Mouse (Mus musculus) urinary bladder, adult 2 months (tissue): ENCODE data around the gene Cela1. TPM values are rescaled to one million over a fixed set of nuclear protein-coding genes. Genes with fewer than 3 reads are reported as not detected.

Experiments
- DNase-seq: peaks from one replicate; pipeline ENCODE4 v3.0.0; 2022; ENCODE audit warnings: low spot score
- polyA plus RNA-seq: library from polyadenylated mRNA; depleted of rRNA; stranded (reverse); fragments of >200 nt; gene quantifications from 2 replicates; pipeline ENCODE4 v1.2.3, GENCODE M21; 2012; rRNA removed

The Cela1 gene
- polyA plus RNA-seq, result 97.3 and 135 TPM in 2 replicates

DNA sequence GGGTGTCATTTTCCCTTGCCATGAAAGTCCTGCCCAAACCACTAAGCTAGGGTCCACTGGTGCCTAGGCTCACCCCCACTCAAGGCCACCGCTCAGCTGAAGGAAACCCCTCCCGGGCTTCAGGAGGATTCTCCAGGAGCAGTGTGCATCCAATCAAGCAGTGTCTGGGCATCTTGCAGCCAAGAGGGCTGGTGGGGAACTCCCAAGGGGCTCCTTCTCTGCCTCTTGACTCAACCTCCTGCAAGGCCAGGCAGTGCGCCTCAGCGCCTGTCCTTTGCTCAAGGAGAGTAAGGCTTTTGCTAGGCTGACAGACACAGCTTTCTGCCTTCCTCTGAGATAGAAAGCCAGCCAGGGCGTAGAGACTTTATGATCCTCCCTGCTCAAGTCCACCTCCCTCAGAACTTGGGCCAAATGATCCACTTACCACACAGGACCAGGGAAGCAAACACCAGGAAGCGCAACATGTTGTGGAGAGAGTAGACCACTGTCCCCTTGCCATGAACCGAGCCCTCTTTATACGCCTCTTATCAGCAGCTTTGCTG lies at the start of gene Cela1:
Gene Cela1, minus strand, starts transcription at position 492 of the 542 bp plus-strand sequence.
- no peak for DNase-seq

DNA sequence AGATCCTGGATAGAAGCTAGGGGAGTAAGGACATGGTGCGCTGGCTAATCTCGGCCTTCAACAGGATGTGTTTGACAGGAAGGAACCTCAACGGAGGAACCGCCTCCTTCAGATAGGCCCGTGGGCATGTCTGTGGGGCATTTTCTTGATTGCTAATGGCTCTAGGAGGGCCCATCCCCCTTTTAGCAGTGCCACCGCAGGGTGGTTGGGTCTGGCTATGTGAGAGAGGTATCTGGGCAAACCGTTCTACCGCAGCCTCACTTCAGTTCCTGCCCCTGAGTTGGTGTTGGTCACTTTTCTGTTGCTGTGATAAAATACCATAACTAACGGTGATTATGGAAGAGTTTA lies 48.2 kb upstream of the Cela1 start:
- DNase-seq, result no peak

DNA sequence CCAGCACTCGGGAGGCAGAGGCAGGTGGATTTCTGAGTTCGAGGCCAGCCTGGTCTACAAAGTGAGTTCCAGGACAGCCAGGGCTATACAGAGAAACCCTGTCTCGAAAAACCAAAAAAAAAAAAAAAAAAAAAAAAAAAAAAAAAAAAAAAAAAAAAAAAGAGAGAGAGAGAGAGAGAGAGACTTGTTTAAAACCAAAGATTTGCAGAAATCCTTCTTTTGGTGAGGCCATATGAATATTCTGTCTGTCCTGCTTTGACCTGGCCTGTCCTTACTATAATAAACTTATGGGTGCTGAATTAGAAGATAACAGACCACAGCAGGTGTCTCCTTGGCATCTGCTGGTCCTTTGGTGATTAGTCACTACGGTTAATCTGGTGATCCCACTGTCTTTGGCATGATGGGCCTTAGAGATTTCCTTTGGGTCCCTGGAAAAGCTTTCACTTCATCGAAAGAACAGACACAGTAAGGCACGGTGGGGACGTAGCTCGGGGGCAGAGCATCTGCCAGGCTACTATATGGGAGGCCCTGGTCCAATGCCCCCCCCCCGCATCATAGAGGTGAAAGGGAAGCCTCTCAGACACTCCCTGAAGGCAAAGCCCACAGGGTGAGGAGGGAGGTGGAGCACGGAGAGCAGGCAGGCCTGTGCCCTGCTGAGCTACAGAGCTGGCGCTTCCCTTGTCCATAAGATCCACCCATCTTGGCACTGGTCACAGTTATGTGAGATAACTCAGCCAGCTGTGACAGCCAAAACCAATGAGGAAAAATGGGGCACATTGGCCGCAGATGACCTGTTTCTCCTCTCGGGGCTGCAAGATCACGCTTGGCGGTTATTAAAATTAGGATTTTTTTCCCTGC lies 47.6 kb upstream of the Cela1 start:
- DNase-seq, result no peak

DNA sequence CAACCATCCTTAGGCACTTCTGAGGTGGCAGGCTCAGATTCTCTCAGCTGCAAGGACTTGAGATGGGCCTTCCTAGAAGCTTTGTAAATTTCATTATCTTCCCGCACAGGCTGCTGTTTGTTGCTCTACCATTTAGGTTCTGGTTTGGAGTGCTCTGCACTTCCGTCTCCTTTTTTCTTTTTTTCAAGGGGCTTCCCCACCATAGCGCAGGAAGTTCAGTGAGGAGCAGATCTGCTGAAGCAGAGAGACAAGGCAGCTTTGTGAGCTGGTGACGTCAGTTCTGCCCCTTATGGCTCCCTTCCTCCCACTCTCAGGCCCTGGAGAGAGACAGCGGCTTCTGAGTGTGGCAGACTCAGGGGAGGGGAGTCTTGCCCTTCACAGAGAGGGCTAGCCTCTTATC lies 44.9 kb upstream of the Cela1 start:
- no peak for DNase-seq

DNA sequence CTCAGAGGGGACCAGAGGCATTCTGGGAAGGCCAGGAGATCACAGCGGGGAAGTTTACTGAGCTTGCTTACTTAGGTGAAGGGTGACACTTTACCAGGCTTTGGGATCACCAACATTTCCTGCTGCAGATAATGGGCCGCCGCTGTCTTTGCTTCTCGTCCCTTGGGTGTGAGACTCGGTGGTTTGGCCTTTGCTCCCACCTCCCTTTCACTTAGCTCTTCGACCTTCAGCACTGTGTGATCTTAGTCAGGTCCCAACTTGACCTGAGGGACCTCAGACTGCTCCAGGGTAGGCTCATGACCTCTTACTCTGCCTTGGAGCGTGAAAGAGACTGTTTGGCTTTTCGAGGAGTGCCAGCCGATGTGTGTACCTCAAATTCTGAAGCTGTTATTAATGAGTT lies 43.4 kb upstream of the Cela1 start:
- DNase-seq, result no peak

DNA sequence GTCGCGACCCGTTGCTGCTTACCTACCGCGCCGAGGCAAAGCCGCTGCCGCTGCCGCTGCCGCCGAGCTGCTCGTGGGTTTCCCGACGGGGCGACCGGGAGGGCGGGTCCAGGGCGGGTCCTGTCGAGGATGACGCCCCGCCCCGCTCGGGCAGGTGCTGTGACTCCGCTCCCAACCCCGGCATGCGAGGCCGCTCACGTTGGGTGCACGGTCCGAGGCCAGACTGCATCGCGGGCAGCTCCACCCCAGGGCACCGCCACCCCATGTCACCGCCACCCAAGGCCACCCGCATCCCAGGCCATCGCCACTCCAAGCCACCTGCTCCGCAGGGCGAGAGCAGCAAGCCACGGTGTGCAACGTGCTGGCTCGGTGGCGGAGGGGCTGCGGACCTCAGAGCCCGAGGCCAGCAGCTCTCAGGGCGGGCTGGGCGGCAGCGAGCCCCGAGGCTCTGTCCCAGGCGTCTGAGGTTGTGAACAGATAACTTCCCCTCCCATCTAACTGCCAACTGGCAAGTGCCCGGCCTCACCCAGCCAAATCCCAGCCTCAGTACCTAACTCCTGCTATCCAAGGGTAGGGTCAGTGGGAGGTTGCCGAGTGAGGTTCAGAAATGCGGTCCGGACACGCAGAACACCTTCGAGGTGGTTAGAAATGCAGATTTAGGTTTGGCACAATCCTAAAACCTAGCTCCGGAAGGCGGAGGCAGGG lies 41.7 kb upstream of the Cela1 start, which contains the start of gene Galnt6:
Gene Galnt6, minus strand, starts transcription at position 96 of the 705 bp plus-strand sequence.
- no peak for DNase-seq

DNA sequence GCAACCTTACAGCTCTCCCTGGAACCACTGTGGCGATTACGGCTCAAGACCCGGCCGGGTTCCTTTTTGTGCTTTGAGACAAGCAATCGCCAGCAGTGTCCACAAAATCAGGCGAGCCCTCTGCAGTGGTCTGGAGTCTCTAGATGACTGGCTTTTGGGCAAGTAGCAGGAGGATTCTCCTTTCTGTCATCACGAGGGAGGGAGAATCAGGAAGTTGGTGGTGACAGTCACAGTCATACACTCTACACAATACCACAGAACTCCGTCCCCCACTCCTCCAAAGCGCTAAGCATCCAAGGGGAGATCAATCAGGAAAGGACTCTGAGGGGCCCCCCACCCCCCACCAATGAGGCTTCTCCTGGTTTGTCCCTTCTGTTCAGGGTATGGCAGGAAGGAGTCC lies 40.9 kb upstream of the Cela1 start:
- no peak for DNase-seq

DNA sequence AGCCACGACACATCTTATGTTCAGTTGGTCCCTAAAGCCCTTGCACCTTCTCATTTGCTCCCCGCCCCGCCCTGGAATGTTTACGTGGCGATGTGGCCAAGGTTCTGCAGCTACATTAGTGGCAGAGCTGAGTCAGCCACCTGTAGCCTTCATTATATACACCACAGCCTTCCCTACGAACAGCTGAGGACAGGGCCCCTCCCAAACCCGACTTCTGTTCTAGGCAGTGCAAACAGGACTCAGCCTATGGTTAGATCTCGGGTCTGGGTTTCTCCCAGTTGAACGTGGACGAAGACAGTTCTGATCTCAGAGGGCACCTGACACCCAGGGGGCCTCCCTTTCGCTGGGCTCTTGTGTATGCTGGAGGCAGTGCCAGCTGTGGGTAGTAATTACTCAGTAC lies 40.1 kb upstream of the Cela1 start:
- DNase-seq, result no peak

DNA sequence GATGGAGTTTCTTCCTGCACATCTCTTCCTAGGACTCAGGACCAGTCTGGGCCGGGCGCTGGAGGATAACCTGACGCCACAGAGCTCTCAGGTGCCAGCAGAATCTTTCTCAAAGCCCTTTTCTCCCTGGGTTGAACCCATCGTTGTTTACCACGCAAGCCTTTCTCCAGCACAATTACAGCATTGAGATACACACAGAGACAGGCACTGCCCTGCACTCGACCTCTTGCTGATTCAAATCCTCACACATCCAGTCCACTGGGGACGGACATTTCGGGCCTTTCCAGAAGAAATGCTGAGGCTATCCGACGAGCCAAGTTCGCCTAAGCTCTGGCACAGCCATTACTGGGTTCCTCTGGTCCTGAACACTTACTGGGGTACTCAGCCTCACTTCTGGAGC lies 39.0 kb upstream of the Cela1 start:
- DNase-seq, result no peak

DNA sequence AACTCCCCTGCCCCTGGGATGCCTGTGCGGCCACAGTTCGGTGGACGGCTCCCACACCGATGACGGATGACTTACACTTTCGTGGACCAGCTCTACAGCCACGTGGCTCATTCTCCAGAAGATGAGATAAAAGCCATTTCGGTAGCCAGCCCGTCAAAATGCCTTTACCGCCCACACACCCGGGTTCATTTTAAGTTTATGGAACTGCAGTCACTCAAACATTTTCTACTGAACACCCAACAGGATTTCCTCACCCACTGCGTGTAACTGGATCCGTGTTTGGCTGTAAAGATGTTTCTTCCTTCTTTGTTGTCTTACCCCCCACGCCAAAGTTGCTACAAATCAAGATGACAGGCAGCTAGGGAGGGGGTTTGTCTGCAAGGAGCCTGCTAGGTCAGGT lies 35.8 kb upstream of the Cela1 start:
- DNase-seq, result no peak

DNA sequence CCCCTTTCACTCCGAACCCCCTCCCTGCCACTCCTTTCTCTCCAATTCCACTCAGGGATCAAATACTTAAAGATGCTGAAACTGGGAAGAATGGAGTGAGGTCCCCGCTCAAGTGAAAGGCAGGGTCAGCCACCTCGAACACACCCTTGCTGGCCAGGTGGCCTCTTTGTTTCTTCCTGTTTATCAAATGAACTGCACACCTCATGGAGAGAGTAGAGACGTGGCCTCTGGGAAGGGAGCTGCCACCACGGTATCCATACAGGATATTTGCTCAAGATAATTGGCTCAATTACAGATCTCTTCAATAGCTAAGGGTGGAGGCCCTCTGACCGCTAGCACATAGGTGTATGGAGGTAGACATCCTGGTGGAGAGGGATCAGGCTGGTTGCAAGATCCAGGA lies 34.8 kb upstream of the Cela1 start:
- DNase-seq, result no peak

DNA sequence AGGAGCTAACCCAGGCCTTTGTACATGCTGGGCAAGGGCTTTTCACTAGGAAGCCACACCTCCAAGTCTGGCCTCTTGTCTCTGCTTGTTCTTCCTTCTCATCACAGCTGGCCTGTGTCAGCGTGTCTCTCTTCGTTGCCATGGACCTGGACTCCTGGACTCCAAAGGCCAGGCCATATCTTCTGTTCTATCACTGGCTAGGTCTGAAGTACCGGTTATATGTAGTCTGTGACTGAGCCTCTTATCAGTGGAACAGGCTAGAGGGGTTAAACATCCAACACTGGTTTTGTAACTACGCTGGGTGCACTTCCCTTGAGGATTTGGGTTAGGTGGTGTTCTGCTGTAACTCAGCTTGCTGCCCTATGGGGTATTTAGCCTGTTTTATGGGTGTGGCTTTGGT lies 34.3 kb upstream of the Cela1 start:
- no peak for DNase-seq

DNA sequence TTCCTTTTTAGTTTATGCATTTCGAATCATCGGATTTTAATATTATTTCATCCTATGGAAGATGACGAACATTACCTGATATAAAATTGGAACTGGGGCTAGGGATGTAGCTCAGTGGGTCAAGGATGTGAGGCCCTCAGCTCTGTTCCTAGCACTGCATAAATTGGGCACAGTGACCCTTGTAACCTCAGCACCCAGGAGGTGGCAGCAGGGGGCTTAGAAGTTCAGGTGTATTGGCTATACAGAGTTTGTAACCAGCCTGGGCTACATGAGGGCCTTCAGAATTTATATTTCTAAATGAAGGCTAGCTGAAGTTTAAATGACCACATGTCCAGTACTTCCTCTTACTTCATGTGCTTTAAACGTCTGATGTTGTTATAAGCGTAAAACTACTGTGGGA lies 33.7 kb upstream of the Cela1 start:
- DNase-seq, result no peak

DNA sequence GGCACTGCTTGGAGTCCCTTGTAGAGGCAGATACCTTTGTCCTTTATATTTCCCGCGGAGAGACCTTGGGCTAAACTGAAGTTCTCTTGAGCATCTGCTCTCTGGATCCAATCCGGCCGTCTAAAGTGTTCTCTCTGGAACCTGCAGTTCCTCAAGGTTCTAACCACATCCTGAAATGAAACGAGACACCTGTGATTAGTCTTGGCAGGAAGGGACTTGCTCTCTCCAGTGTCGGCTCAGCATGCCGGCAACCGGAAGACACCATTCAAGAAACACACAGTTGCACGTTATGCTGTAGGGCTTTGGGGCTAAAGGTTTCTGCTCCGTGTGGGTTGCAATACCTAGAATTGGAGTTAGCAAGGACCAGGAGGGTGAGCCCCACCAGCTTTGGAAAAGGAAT lies 32.3 kb upstream of the Cela1 start:
- DNase-seq, result no peak

DNA sequence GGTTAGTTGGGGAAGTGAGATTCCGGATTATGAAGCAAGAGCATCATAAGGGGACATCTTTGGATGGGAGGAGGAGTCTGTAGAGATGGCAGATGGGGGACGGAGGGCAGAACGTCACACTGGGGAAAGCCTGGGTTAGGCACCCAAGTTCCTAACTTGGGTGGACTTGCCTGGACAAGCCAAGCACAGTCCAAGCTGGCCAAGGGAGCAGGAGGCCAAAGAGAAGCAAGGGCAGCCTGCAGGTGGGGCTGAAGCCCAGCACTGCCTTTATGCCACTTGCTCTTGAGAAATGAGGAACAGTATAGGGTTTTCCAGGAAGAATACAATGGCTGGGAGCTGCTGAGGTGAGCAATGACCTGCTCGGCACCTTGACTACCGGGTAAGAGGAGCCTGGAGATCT lies 31.5 kb upstream of the Cela1 start:
- no peak for DNase-seq

DNA sequence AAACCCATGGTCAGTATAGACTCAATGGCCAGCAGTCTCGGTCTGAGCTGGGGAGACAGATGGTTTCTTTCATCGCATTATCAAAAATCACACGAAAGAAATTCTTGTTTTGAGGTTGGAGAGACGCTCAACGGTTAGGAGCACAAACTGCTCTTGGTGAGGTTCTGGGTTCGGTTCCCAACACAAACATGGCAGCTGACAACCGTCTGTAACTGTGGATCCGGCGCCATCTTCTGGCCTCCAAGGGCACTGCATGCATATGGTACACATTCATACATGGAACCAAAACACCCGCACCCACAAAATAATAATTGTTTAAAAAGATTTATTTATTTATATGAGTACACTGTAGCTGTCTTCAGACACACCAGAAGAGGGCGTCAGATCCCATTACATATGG lies 30.9 kb upstream of the Cela1 start:
- DNase-seq, result no peak

DNA sequence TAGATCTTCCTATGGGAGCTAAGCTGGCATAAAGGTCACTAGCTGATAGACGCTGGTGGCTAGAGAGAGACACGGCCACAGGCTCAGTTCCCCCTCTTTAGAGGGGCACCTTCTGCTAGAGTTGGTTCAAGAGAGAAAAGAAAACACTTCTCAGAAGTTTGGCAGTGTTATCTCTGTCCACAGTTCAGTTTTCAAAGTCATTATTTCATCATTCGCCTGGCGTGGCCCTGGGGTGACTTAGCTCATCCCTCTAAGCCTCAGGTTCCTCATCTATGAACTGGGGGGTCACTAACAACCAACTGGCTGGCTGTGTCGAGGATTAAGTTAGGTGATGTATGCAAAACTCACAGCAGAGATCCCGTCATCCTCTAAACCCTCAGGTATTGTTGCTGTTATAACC lies 30.2 kb upstream of the Cela1 start:
- no peak for DNase-seq

DNA sequence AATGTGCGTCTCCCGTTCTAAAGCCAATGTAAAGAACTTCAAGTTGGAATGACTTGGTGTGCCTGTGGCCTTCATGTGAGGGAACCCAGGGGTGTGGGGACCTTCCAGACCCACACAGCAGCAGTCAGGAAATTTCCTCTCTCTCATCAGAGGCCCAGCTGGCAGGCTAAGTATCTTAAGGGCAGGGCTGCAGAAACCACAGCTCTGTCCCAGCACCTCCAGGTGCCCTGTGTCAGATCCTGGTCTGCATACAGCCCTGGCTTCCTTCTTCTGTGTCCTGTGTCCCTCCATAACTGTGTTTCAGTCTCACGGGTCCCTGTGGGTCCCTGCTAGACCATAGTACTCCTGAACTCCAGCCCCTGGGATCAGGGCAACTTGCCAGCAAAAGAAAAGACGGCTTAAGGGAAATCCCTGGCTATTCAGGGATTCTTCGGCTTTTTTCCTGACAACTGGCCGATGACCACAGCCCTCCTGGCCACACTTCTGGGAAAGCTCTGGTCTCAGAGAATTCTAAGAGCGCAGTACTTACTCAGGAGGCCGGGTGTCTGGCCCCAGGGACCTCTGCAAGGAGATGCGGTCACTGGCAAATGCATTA lies 27.8 kb upstream of the Cela1 start:
- DNase-seq, result no peak

DNA sequence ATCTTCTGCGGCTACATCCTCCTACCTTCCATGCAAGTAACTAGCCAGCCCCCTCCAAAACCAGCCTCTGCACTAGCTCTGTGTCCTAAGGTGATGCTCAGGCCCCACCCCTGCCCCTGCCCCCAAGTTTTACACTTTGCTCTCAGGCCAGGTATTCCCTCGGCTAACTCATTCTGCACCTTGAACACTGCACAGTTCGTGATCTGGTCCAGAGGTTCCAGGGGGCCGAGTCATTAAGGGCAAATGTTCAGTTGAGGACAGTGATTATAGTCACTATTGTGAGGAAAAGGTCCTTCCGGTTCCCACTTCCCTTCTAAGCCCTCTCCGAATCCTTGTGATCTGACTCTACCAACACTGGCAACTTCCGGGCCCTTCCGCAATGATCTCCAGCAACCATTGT lies 26.7 kb upstream of the Cela1 start:
- DNase-seq, result no peak

DNA sequence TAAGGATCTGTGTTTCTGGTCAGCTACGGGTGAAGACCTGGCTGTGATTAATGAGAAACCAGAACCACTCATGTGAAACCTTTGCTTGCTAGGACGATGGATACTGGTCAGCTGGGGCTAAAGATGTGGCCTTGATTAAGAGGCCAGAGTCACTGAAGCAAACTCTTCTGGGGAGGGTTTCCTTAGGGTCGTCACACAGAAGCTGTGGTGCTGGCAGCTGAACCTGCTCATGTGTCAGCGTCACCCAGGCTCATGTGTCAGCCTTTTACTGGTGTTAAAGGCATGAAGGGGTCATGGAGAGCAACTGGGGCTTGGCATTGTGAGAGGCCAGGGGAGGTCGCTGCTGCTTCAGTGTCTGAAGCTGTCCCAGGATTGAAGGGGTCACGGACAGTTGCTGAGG lies 23.1 kb upstream of the Cela1 start:
- DNase-seq, result no peak

DNA sequence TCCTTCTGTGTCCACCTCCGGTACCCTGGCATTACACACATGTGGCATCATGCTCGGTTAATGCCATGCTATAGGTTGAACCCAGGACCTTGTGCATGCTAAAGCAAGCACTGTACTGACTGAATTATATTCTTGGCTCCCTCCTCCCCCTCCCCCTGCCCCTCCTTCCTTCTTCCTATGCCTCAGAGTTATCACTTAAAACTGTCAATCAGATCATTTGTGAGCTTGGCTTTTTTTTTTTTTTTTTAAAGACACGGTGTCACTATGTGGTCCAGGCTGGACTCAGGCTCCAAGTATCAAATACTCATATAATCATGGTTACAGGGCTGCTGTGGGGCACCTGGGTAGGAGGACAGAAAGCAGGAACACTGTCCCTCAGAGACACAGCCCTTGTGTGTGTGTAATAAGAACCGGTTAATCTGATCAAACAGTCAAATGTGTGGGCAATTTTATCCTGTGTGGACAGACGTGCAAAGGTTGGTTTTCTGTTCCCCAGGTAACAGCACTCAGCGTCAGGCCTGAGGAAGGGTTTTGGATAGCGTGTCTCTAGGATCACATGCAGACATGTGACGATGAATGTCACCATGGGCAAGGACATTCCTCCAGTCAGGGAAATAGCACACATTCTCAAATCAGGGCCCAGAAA lies 20.8 kb upstream of the Cela1 start:
- no peak for DNase-seq

DNA sequence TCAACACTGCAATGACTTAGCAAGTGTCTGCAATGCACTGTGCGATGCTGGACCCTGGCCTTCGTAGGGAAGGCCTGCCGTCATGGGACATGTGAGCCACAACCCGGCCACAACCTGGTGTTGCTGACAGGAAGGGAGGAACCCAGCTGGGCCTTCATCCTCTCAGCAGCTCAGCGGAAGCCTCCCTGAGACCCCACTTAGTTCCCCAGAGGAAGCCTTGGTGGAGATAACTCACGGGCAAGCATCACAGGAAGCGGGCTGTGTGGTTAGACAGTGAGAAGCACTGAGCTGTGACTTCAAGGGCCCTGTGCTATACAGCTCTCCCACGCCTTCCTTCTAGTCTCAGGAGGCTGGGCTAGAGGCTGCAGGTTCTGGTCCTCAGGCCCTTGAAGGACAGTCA lies 18.5 kb upstream of the Cela1 start:
- no peak for DNase-seq
